Mouse (Mus musculus): ENCODE results near the gene Krtap19-2. TPM values are rescaled to one million over a fixed set of nuclear protein-coding genes. Genes with fewer than 3 reads are reported as not detected.

Krtap19-2 gene
- polyA plus RNA-seq (2012; rRNA removed) = not detected in 2 replicates

DNA sequence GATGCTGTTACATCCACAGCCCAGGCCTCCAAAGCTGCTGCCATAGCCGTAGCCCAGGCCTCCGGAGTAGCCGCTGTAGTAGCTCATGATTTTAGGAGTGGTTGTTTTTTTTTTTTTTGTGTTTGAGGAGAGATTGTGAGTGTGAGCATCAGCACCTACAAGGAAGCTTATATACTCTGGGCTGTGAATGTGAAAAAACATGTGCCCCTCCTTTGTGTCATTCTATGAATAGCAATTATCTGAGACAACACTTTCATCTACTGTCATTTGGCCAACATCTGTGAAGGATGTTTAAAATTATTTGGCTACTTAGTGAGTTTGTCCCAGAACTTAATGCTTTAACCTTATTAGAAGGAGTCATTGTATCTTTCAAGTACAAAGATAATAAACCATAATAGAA lies at the start of gene Krtap19-2:
Gene Krtap19-2 (minus strand): TSS at position 101 of the 400 bp plus-strand sequence.
- TF ChIP-seq CTCF (IDR thresholded peaks at IDR 0.05; ENCODE audit: insufficient read depth, low read length) (no peak), POLR2A (IDR thresholded peaks at IDR 0.05; ENCODE audit: borderline replicate concordance, extremely low read depth, low read depth, low read length) (no peak)
- H3K4me1 ChIP-seq (ENCODE audit: control insufficient read depth, insufficient read depth, low read length) = no peaks in the 10 kb centered on the region
- H3K4me3 ChIP-seq (replicated peaks; ENCODE audit: extremely low read depth, low read depth, low read length) = no peak within 1 kb of the TSS
- no peak for DNase-seq
- WGBS = 89% methylated on average over 3 of the region's 3 CpGs

DNA sequence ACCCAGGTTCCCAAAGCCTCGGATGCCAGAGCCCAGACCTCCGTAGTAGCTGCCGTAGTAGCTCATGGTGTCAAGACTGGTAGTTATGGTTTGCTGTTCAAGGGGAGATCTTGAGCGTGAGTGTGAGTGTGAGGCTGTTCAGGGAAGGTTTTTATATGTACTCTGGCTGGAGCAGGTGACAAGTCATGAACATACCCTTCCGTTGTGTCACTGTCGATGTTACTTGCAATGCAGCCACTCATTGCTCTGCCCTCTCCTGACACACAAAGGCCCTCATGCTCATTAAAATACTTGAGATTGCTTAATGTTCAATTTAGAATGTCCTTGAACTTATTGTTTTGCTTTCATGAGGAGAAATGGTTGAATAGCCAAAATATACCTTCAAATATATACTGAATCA lies 22.3 kb upstream of the Krtap19-2 start, which contains the start of gene Krtap19-5:
Gene Krtap19-5 (minus strand): TSS at position 101 of the 400 bp plus-strand sequence.
- 86% methylated on average over 6 of the region's 6 CpGs for WGBS
- no peaks in the 10 kb centered on the region for H3K4me1 ChIP-seq (ENCODE audit: control insufficient read depth, insufficient read depth, low read length)
- no peak for DNase-seq
- TF ChIP-seq CTCF (IDR thresholded peaks at IDR 0.05; ENCODE audit: insufficient read depth, low read length) = no peak
- no peak for TF ChIP-seq POLR2A (IDR thresholded peaks at IDR 0.05; ENCODE audit: borderline replicate concordance, extremely low read depth, low read depth, low read length)
- H3K4me3 ChIP-seq (replicated peaks; ENCODE audit: extremely low read depth, low read depth, low read length) = no peak within 1 kb of the TSS

DNA sequence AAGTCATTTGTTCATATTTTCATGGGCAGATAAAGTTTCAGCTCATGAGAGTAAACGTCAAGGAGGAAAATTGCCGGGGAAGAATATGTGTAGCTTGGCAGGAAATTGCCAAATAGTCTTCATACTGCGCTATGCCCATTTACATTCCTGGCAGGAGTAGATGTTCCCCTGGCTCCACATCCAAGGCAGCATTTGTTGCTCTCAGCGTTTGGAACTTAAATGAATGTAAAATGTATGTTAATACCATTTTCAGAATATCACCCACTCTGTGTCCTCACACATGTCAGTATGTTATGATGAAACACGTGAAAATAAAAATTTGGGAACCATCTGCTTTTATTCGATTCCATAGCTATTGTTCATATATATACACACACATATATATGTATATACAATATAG lies 12.8 kb upstream of the Krtap19-2 start:
- Histone ChIP-seq H3K4me3 (replicated peaks; ENCODE audit: extremely low read depth, low read depth, low read length) (no peak overlapping the region), H3K4me1 (ENCODE audit: control insufficient read depth, insufficient read depth, low read length) (no peaks in the 10 kb centered on the region)
- TF ChIP-seq CTCF (IDR thresholded peaks at IDR 0.05; ENCODE audit: insufficient read depth, low read length) = no peak
- no peak for TF ChIP-seq POLR2A (IDR thresholded peaks at IDR 0.05; ENCODE audit: borderline replicate concordance, extremely low read depth, low read depth, low read length)
- 73% methylated on average over 6 of the region's 6 CpGs for WGBS
- DNase-seq = no peak

DNA sequence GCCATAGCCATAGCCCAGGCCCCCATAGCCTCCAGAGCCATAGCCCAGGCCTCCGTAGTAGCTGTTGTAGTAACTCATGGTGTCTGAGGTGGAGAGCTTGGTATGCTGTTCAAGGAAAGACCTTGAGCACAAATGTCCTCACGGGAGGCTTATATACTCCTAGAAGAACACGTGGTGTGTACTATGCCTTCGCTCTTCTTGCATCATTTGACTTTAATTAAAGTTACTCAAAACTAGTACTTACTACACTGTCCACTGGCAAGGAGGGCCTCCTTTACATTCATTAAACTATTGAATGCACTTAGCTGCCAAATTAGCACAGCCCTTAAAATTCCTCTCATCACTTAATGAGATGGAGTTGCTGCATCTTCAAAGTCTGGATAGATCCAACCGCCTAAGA lies 10.9 kb upstream of the Krtap19-2 start, which contains the start of gene Krtap19-4:
Gene Krtap19-4 (minus strand): TSS at position 101 of the 400 bp plus-strand sequence.
- no peak within 1 kb of the TSS for H3K4me3 ChIP-seq (replicated peaks; ENCODE audit: extremely low read depth, low read depth, low read length)
- WGBS = 89% methylated on average over 5 of the region's 5 CpGs

DNA sequence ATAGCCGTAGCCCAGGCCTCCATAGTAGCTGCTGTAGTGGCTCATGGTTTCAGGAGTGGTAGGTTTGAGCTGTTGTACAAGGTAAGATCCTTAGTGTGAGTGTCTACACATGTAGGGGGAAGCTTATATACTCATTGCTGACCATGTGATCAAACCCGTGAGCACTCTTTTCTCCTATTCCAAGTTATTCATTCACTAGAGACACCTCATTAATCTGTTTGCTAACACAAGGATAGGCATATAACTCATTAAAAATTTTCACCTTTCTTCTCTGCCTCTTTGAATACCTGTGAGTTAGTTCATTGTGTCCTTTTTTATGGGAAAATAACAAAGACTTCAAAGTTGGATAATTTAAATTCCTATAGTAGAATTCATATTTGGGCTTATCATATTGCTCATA lies 3.9 kb upstream of the Krtap19-2 start, which contains the start of gene Krtap19-3:
Gene Krtap19-3 (minus strand): TSS at position 101 of the 400 bp plus-strand sequence.
- no peaks in the 10 kb centered on the region for H3K4me1 ChIP-seq (ENCODE audit: control insufficient read depth, insufficient read depth, low read length)
- H3K4me3 ChIP-seq (replicated peaks; ENCODE audit: extremely low read depth, low read depth, low read length) = no peak within 1 kb of the TSS
- no peak for TF ChIP-seq CTCF (IDR thresholded peaks at IDR 0.05; ENCODE audit: insufficient read depth, low read length)
- TF ChIP-seq POLR2A (IDR thresholded peaks at IDR 0.05; ENCODE audit: borderline replicate concordance, extremely low read depth, low read depth, low read length) = no peak
- 82% methylated on average over 2 of the region's 2 CpGs for WGBS
- no peak for DNase-seq

More for the DNA sequence above, 10.9 kb upstream of the Krtap19-2 start, which contains the start of gene Krtap19-4:
- DNase-seq = no peak
- H3K4me1 ChIP-seq (ENCODE audit: control insufficient read depth, insufficient read depth, low read length) = no peaks in the 10 kb centered on the region
- TF ChIP-seq POLR2A (IDR thresholded peaks at IDR 0.05; ENCODE audit: borderline replicate concordance, extremely low read depth, low read depth, low read length) (no peak), CTCF (IDR thresholded peaks at IDR 0.05; ENCODE audit: insufficient read depth, low read length) (no peak)

DNA sequence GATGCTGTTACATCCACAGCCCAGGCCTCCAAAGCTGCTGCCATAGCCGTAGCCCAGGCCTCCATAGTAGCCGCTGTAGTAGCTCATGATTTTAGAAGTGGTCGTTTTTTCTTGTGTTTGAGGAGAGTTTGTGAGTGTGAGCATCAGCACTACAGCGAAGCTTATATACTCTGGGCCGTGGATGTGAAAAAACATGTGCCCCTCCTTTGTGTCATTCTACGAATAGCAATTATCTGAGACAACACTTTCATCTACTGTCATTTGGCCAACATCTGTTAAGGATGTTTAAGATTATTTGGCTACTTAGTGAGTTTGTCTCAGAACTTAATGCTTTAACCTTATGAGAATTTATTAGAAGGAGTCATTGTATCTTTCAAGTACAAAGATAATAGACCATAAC lies 4.8 kb downstream of the Krtap19-2 start, which contains the start of gene Krtap19-1:
Gene Krtap19-1 (minus strand): TSS at position 101 of the 400 bp plus-strand sequence.
- Histone ChIP-seq H3K4me3 (replicated peaks; ENCODE audit: extremely low read depth, low read depth, low read length) (no peak within 1 kb of the TSS), H3K4me1 (ENCODE audit: control insufficient read depth, insufficient read depth, low read length) (no peaks in the 10 kb centered on the region)
- 76% methylated on average over 6 of the region's 6 CpGs for WGBS
- DNase-seq = no peak
- TF ChIP-seq CTCF (IDR thresholded peaks at IDR 0.05; ENCODE audit: insufficient read depth, low read length) = no peak

DNA sequence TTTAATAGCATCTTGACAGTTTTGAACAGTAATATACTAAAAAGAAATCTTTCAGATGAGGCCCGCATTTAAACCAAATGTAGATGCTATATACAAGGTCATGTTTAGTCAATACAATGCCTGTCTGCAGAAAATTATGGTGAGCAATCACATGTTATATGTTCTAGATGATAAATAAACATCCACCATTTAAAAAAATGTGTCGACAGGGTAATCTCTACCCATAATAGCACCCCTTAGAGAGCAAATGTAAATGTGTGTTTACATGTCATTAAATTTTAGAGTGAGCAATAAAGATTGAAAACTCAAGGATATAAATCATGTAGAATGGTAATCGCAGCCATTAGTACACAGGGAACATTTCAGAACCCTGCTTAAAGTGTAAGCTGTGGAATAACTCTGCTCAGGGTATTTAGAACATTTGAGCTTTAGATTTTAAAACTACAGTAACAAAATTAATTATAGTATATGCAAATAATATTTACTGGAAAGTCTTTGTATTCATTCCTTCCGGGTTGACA lies 9.1 kb downstream of the Krtap19-2 start:
- no peak for DNase-seq
- WGBS = 86% methylated on average over 4 of the region's 4 CpGs
- H3K4me3 ChIP-seq (replicated peaks; ENCODE audit: extremely low read depth, low read depth, low read length) = no peak overlapping the region
- H3K4me1 ChIP-seq (ENCODE audit: control insufficient read depth, insufficient read depth, low read length) = no peaks in the 10 kb centered on the region
- TF ChIP-seq CTCF (IDR thresholded peaks at IDR 0.05; ENCODE audit: insufficient read depth, low read length) = no peak
- no peak for TF ChIP-seq POLR2A (IDR thresholded peaks at IDR 0.05; ENCODE audit: borderline replicate concordance, extremely low read depth, low read depth, low read length)

DNA sequence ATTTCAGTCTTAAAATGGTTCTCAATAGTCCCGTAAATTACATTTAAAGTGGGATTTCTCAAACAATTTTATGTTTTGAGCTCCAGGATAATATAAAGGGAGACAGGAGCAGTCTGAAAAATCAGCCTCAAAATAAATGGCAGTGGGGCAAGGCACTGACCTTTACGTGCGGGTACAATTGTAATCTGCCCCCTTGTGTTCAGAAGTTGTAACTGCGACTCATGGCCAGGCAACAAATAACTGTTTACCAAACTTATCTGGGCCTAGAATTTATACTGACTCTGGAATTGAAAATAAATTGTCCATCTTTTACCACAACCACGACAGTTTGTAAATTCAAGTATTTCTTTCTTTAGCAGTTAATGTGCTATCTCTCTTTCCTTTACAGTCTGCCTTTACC lies 22.6 kb downstream of the Krtap19-2 start:
- 12% methylated on average over 5 of the region's 5 CpGs for WGBS
- no peak for DNase-seq
- Histone ChIP-seq H3K4me3 (replicated peaks; ENCODE audit: extremely low read depth, low read depth, low read length) (no peak overlapping the region), H3K4me1 (ENCODE audit: control insufficient read depth, insufficient read depth, low read length) (no peaks in the 10 kb centered on the region)
- TF ChIP-seq POLR2A (IDR thresholded peaks at IDR 0.05; ENCODE audit: borderline replicate concordance, extremely low read depth, low read depth, low read length) = no peak
- TF ChIP-seq CTCF (IDR thresholded peaks at IDR 0.05; ENCODE audit: insufficient read depth, low read length) = no peak

DNA sequence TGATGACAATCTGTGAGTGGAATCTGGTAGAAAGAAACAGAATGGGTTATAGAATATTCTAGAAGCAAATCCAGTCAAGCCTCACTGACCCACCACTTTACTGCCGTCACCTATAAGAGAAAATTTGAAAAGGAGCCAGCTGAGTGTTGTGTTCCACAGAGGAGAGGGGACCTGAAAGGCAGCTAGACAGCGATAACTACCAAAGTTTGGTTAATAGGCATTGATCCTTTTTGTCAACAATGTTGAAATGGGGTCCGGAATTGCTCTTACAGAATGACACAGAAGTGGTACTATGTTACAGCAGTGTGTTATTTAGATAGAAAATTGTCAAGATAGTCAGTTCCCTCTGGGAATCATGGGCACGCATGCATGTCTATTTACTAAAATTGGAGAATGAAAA lies 25.5 kb downstream of the Krtap19-2 start:
- Histone ChIP-seq H3K4me3 (replicated peaks; ENCODE audit: extremely low read depth, low read depth, low read length) (no peak overlapping the region), H3K4me1 (ENCODE audit: control insufficient read depth, insufficient read depth, low read length) (no peaks in the 10 kb centered on the region)
- no peak for DNase-seq
- no peak for TF ChIP-seq CTCF (IDR thresholded peaks at IDR 0.05; ENCODE audit: insufficient read depth, low read length)
- no peak for TF ChIP-seq POLR2A (IDR thresholded peaks at IDR 0.05; ENCODE audit: borderline replicate concordance, extremely low read depth, low read depth, low read length)
- WGBS = 79% methylated on average over 4 of the region's 4 CpGs

DNA sequence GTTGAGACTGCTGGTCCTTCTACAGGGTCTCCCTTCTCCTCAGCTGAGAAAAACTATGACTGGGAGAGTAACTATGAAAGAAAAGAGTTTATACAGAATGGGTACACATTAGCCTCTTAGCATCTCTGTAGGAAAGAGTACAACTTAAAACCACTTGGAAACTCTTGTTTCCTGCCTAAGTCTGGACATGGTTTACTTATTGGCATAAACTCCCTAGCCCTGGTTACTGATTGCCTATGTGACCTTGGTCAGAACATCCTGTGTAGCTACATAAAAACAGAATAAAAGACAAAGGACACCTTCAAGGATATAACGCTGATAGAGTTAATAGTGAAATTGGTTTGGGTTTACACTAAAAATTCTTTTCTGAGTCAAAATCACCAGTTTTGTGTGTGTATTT lies 26.7 kb downstream of the Krtap19-2 start:
- no peak for DNase-seq
- Histone ChIP-seq H3K4me1 (ENCODE audit: control insufficient read depth, insufficient read depth, low read length) (no peaks in the 10 kb centered on the region), H3K4me3 (replicated peaks; ENCODE audit: extremely low read depth, low read depth, low read length) (no peak overlapping the region)
- TF ChIP-seq POLR2A (IDR thresholded peaks at IDR 0.05; ENCODE audit: borderline replicate concordance, extremely low read depth, low read depth, low read length) = no peak
- no peak for TF ChIP-seq CTCF (IDR thresholded peaks at IDR 0.05; ENCODE audit: insufficient read depth, low read length)
- 88% methylated on average over 1 of the region's 1 CpGs for WGBS
